Mouse (Mus musculus): ENCODE results near the gene Kcnq5.
"Not testable (repeated sequence)": the region's sequence is repeated elsewhere in the genome, so short reads cannot be mapped to it uniquely, and the experiment has no call there.

The Kcnq5 gene

DNA sequence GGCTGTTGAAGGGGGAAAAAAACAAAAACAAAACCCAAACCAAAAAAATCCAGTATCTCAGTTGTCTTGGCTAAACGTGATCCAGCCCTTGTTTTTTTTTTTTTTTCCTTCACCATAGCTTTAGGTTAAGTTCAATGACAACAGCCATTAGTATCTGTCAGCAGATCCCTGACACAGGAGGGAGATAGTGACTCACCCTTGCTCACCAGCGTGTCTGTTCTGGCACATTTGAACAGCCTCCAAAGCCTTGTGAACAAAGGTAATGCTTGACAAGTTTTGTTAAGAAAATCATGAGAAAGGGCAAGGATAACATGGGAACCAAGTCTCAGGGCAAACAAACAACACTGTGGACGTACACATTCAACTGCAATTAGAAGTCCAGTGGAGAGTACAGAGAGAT, 123.2 kb downstream of the Kcnq5 start:
- no peak for DNase-seq (ENCODE audit: low read depth, low spot score)

DNA sequence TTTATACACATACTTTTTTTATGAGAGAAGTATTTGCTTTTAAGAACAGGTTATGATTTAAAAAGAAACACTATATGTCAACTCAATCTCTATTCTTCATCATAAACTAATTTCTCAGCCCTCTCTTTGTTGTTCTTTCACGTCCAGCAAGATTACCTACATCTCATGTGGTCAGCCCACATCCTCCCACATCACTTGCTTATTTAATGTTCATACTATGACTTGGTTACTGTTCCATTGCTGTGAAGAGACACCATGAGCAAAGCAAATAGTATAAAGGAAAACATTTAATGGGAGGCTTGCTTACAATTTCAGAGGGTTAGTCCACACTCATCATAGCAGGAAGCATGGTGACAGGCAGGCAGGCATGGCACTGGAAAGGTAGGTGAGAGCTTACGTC, 124.4 kb downstream of the Kcnq5 start:
- DNase-seq (ENCODE audit: low read depth, low spot score): no peak

GRCm38 (mm10) chr1:21836337-21836736, 125.4 kb downstream of the Kcnq5 start:
- DNase-seq (ENCODE audit: low read depth, low spot score): no peak

- DNase-seq (ENCODE audit: low read depth, low spot score): no peak
Measured at GRCm38 (mm10) chr1:21829909-21830455, 131.8 kb downstream of the Kcnq5 start.

DNA sequence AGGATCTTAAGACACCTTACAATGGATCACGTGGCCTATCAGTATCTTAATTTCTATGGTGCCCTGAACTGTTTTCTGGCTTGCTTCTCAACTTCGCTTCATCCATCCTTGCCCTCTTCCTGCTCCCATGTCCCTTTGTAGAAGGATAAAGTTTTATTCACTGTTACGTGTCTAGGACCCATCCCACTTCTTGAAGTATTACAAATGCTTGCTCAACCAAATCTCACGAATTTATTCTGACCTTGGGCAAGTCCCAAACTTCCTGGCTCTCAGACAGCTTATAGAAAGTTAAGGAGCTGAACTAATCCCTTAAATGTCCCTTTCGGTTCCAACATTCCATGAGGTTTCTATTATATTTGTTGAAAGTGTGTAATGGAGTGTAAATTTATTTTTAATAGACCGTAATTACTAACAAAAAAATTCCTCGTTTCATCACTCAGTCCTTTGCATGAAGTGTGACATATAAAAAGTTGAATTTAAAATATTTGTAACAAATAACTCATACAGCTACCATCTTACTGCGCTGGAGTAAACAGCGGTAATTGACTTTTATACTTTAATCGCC, 141.6 kb downstream of the Kcnq5 start:
- DNase-seq (ENCODE audit: low read depth, low spot score): no peak

GRCm38 (mm10) chr1:21805064-21805463, 156.7 kb downstream of the Kcnq5 start:
- no peak for DNase-seq (ENCODE audit: low read depth, low spot score)

GRCm38 (mm10) chr1:21804477-21804866, 157.3 kb downstream of the Kcnq5 start:
- DNase-seq (ENCODE audit: low read depth, low spot score): no peak

- DNase-seq (ENCODE audit: low read depth, low spot score): no peak
Measured at GRCm38 (mm10) chr1:21803751-21804476, 157.8 kb downstream of the Kcnq5 start.

DNA sequence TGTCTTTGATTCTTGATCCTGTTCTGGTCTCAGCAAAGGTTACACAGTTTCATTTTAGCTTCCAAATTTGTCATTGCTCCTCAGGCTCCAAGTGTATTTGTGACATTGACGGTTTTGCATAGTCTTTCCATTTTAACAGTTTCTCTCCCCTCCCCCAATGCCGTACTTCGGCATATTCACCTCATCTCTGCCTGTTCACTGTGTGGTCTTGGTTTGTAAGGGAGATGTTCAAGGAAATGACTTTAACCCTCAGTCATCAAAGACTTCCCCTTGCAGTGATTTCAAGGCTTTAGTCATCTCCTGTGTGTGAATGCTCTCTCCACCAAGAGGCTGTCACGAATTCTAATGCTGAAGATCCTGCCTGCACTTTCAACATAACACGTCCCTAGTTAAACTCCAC, 181.0 kb downstream of the Kcnq5 start:
- no peak for DNase-seq (ENCODE audit: low read depth, low spot score)

GRCm38 (mm10) chr1:21777560-21777959, 184.2 kb downstream of the Kcnq5 start:
- DNase-seq (ENCODE audit: low read depth, low spot score): no peak

DNA sequence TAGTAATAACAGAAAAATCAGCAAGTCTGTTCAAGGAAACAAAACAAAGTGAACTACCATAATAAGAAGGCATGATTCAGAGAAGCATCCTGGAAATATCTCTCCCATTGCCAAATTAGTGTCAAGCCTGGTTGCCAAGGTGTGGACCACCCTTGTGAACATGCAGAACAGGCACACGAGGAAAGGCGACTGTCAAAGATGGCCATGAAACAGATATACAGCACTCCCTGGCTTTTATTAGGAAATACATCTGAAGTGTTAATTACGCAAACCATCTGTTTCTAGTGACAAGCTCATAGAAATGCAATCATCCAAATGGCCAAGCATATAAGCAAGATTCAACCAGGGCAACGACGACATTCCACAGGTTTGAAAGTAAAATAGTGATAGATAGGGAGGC, 187.8 kb downstream of the Kcnq5 start:
- DNase-seq (ENCODE audit: low read depth, low spot score): no peak

DNA sequence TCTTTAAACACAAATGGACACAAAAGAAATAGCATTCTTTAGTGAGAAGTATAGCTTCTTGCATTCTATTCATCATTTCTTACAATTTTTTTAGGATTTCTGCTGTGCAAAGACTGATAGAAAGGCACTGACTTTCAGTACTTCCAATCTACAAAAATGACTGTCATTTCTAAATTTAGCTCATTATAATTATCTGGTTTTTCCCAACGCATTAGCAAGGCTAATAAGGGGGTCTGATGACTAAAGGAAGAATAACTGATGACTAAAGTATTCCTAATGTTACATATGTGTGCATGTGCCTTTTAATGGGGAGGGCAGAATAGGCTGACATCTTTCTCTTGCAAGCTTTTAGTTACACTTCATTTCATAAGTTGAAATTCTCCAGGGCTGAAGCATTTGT, 191.2 kb downstream of the Kcnq5 start:
- DNase-seq (ENCODE audit: low read depth, low spot score): no peak

GRCm38 (mm10) chr1:21749297-21749696, 212.4 kb downstream of the Kcnq5 start:
- DNase-seq (ENCODE audit: low read depth, low spot score): no peak

- no peak for DNase-seq (ENCODE audit: low read depth, low spot score)
Measured at GRCm38 (mm10) chr1:21729131-21729530, 232.6 kb downstream of the Kcnq5 start.

- DNase-seq (ENCODE audit: low read depth, low spot score): not testable (repeated sequence)
Measured at GRCm38 (mm10) chr1:21723231-21723630, 238.5 kb downstream of the Kcnq5 start.

- no peak for DNase-seq (ENCODE audit: low read depth, low spot score)
Measured at GRCm38 (mm10) chr1:21721246-21721645, 240.5 kb downstream of the Kcnq5 start.

DNA sequence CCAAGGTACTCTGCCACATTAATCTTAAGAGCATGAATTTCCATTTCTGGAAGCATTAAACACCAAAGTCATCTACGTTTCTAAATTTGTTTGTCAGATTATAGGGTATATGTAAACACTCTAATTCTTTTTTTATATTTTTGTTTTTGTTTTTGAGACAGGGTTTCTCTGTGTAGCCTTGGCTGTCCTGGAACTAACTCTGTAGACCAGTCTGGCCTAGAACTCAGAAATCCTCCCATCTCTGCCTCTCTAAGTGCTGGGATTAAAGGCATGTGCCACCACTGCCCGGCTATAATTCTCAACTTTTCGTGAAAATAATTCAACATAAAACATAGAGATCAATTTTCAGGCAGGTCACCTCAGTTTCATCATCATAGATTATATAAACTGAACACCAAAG, 246.9 kb downstream of the Kcnq5 start:
- no peak for DNase-seq (ENCODE audit: low read depth, low spot score)

DNA sequence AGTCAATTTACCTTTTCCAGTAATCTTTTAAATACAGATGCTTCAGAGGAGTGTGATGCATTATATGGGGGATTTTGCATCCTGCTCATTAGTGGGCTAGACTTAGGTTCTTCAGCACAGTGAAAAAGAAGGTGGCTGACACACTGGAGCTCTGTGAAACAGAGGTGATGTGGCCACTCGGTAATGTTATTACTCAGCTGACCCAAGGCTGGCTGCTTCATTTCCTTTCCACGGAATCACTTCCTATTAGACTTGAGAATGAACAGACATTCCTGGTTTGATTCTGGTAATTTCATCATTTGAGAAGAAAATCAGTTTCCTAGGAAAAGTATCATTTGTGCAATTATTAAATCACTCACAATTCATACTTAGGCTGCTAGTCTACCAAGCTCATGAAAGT, 249.0 kb downstream of the Kcnq5 start:
- DNase-seq (ENCODE audit: low read depth, low spot score): no peak

GRCm38 (mm10) chr1:21690458-21690857, 271.3 kb downstream of the Kcnq5 start:
- DNase-seq (ENCODE audit: low read depth, low spot score): no peak

- DNase-seq (ENCODE audit: low read depth, low spot score): no peak
Measured at GRCm38 (mm10) chr1:21688918-21689317, 272.8 kb downstream of the Kcnq5 start.

DNA sequence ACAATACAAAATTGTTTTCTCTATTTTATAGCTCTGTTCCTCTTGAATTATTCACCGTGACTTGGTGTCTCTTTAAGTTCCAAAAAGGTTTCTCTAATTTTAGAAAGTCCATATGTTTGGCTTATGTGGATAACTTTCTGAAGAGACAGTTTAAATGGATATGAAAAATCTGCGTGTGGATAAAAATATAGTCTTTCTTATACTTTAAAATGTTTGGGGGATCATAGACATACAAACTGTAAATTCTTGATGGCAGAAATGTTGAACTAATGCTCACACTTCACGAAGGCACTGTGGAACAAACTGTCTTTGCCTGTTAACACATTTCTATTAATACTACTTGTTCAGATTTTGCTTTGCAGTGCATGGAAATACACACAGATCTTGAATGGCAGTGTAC, 277.3 kb downstream of the Kcnq5 start:
- DNase-seq (ENCODE audit: low read depth, low spot score): no peak

GRCm38 (mm10) chr1:21676805-21677204, 284.9 kb downstream of the Kcnq5 start:
- DNase-seq (ENCODE audit: low read depth, low spot score): no peak

- no peak for DNase-seq (ENCODE audit: low read depth, low spot score)
Measured at GRCm38 (mm10) chr1:21660840-21661239, 300.9 kb downstream of the Kcnq5 start.

Measured in retina, adult 2 months (tissue).